Mouse (Mus musculus): ENCODE results near the gene Tmem89.
A peak's percentile ranks its signal among the peaks of the same experiment; 100 is the strongest.

The Tmem89 gene

DNA sequence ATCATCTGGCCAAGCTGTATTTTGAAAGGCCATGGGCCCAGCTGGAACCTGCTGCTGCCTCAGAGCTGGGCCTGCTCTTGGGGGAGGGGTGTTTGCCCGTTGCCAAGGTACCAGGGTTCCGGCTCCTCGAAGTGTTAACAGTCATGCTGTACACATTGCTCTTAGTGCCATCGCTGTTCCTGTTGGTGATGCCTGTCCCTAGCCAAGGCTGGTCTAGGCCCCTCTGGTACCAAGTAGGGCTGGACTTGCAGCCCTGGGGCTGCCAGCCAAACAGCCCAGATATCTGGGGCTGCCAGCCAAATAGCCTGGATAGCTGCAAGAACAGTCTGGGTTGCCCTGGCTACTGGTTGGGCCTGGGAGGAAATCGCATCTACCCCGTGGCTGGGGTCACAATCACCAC is at the start of gene Tmem89:
TSS of gene Tmem89 (plus strand) at position 129 of the 400 bp plus-strand sequence.
- no peak for DNase-seq (ENCODE audit: extremely low spot score, low spot score)

DNA sequence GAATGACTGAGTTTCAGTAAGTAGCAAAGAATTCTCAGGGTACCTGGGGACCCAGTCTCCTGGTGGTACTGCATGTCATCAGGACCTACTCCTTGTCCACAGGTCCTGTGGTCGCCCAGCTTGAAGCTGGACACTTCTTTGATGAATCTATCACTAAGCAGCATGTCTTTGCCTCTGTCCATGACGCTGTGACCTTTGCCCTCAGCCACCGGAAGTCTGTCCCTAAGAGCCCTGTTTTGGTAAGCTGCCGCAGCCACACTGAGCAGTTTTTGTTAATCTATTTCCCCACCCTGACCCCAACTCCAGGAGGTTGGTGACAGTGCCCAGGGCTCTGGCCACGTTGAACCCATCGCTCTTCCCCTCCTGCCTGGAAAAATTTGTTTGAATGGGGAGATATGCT is 2.1 kb upstream of the Tmem89 start:
- no peak for DNase-seq (ENCODE audit: extremely low spot score, low spot score)

DNA sequence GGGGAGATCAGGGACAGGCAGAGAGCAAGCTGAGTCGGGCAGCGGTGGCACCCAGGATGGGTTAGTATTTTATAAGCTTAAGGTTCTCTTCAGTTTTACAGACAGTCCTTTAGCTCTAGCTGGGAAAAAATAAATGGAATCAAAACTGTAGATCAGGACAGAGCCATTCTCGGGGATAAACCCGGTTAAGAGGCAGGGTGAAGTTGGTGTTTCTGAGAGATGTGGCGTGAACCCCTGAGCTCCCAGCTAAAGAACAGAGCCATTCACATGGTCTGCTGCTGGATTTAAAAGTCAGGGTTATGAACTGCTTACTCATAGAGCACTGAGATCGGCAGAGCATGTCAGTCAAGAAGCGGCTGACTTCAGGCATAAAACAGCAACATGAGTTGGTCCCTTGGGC is 1.3 kb upstream of the Tmem89 start:
- no peak for DNase-seq (ENCODE audit: extremely low spot score, low spot score)

DNA sequence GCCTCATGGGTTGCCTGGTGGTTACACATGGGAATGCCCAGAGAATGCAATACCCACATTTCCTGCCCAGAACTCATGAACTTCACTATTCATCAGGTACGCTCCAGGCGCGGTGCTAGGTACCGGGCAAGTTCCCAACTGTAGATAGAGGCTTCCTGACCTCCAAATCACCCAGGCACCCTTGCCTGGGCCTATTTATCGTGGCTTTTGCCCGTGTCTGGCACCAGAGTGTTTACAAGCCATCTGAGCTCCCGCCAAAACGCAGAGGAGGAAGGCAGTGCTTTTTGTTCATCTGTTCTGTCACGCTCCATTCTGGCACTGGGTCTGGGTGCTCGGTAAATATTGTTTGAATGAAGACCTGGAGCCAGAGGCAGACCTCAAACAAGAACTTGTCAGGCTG is 798 bp upstream of the Tmem89 start:
- DNase-seq (ENCODE audit: extremely low spot score, low spot score): no peak

DNA sequence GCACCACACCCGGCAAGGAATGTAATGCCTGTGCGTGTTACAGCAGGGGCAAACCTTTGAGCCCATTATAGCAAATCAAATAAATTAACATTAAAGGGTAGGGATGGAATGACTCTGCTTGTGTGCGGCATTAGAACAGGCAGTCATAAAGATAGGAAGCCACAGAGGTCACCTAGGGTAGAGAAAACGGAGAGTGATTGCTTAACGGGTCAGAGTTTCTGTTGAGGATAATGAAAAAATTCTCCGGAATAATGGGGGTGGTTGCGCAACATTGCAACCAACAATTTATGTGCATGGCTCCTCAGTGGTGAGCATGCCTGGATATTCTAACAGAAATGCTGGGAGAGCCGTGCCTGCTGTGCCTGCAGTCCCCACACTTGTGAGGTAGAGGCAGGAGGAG is 11.5 kb downstream of the Tmem89 start:
- DNase-seq (ENCODE audit: extremely low spot score, low spot score): no peak

DNA sequence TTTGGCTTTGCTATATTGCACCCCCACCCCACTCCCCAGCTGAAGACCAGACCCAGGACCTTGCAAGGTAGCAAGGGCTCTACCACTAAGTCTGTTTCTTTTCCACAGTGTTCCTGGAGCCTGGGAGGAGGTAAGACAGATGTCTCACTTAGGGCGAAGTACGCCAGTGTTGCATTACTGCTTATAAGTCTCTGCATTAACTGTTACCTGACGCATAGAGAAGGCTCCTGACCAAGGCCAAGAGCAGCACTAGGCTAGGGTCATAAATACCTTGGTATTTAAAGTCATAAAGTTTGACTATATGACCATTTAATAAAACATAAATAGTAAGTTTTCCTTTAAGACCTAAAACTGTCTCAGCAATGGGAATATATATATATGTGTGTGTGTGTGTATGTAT is 14.0 kb downstream of the Tmem89 start:
- no peak for DNase-seq (ENCODE audit: extremely low spot score, low spot score)

DNA sequence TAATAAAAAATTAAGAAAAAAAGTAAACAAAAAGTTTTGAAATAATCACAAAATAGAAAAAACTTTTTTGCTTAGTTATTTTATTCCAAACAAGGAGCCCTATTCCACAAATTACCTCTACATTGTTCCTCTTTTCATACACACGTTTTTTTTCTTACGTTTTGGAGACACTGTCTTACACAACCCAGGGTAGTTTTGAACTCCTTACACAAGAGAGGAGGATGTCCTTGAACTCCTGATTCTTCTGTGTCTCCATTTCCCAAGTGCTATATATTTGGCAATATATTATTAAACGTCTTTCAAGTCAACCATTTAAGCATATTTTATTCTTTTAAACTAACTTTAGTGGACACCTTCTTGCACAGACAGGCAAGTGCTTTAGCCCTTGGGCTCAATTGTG is 21.6 kb downstream of the Tmem89 start:
- no peak for DNase-seq (ENCODE audit: extremely low spot score, low spot score)

DNA sequence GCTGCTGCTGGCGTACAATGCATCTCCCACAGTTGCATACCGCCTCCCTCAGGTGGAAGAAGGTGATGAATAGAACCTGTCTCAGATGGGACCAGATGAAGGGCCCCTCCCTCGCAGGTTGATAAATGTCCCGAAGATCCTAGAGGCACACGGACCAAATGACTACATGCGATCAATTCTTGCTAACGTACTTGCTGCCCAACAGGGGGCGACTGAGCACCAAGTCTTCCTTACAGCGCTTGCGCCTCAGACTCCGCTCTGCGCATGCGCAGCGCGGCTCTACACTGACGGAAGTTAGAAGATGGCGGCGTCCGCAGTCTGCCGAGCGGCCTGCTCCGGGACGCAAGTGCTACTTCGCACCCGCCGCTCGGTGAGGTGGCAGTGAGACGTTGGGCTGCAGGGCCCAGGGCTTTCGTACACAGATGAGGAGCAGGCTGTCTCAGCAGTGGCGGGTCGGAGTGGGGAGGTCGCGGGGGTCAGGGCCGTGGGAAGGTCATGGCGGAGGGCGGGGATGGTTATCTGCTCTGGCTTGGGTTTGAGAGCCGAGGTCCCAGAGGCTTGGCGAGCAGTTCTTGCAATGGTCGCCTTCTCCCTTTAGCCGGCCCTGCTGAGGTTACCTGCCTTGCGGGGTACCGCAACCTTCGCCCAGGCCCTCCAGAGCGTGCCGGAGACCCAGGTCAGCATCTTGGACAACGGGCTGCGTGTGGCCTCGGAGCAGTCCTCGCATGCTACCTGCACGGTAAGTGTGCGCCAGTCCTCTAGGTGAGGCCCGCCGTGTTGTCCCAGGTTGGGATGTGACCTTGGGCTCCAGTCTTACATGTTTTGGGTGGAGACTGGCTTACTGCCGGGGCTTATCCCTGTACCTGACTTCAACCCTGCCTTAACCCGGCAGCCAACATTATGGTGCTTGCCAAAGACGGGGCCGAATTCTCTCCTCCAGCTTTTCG is 22.3 kb downstream of the Tmem89 start, which contains the start of gene Uqcrc1:
TSS of gene Uqcrc1 (plus strand) at position 216 of the 947 bp plus-strand sequence.
- peak; percentile 94 for DNase-seq (ENCODE audit: extremely low spot score, low spot score)

DNA sequence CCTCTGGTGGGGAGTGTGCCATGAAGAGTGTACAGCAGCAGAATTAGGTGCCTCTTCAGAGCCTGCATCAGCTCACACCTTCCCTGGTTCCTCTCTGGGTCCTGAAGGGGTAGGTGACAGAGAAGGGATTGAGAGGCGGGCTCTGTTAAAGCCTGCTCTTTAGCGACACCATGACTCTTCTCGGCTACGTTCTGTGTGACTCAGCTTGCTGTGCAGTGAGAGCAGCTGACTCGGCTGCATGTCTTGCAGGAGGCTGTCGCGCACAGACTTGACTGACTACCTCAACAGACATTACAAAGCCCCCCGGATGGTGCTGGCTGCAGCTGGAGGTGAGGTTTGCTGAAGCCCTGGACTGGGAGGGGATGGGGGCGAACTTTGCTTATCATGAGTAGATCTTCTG is 30.7 kb downstream of the Tmem89 start:
- DNase-seq (ENCODE audit: extremely low spot score, low spot score): no peak

DNA sequence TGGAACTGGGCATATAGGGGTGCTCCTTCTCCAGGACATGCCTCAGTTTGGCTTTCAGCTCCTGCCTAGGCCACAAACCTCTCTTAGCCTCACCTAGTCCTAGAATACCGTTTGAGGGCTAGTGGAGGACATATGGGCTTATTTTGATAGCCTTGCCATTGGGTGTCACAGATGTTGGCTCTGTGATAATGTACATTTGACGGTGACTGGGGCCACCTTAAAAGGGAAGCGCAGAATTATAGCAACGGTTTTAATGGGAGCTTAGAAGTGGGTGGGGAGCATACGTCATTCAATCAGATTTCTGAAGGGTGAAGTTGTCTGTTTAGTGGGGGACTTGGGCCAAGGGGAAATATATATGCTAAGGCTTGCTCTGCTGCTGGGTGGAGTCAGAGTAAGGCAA is 31.2 kb downstream of the Tmem89 start:
- no peak for DNase-seq (ENCODE audit: extremely low spot score, low spot score)

DNA sequence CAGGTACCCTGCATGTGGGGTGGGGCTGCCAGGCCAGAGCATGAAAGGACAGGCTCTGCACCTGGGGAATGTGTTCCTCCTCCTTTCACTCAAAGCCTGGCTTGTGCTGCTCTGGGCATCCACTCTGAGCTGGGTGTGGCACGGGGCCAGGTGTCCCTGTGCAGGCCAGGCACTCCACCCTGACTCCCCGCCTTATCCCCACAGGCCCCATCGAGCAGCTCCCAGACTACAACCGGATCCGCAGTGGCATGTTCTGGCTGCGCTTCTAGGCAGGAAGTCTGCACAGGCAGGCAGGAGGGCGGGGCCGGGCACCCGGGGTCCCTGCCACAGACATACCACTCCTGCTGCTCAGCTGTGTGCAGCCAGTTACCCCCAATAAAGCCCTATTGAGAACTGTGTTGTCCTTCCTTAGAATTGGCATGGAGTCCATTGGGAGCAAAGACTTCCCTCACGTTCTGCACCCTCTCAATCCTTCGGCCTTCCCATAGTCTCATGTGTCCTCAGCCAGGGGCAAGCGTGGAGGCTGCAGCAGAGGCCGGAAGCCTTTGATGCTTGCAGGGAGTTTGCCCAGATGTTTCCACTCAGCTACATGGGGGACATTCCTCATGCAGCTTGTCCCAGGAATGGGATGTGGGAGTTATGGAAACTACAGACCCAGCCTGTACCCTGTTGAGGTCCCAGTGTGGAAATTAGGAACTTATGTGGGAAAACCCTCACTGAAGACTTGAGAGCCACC is 35.0 kb downstream of the Tmem89 start:
- no peak for DNase-seq (ENCODE audit: extremely low spot score, low spot score)

DNA sequence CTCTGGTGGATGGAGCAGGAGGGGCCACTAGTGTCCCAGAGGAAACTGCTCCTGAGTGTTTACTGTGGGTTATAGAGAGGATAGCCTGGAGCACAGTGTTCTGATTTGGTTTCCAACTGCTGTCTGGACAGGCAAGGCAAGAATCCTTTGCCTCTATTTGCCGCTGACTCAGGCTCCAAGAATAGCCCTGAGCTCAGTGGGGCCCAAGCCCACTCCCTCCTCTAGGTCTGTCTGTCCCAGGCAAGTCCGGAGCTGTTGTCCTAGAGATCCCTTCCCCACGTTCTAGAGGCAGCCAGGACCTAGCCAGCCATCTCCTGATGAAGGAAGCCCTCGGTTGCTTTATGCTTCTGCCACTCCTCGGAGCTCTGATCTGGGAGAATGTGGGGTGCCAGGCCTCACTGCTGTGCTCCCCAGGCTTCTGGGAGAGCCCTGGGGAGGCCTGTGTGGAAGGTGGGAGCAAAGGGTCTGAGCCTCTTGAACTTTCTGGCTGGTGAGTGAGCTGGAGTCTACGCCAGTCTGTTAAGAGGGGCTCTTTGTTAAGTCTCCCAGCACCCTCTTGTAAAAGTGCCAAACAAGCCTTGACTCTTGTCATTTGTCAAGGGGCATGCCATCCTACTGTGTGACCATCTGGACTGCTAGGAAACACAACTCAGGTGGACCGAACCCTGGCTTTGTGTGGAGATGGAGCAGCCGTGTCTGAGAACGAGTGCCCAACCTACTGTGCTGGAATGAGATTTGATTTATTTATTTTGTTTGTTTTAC is 35.7 kb downstream of the Tmem89 start:
- no peak for DNase-seq (ENCODE audit: extremely low spot score, low spot score)

DNA sequence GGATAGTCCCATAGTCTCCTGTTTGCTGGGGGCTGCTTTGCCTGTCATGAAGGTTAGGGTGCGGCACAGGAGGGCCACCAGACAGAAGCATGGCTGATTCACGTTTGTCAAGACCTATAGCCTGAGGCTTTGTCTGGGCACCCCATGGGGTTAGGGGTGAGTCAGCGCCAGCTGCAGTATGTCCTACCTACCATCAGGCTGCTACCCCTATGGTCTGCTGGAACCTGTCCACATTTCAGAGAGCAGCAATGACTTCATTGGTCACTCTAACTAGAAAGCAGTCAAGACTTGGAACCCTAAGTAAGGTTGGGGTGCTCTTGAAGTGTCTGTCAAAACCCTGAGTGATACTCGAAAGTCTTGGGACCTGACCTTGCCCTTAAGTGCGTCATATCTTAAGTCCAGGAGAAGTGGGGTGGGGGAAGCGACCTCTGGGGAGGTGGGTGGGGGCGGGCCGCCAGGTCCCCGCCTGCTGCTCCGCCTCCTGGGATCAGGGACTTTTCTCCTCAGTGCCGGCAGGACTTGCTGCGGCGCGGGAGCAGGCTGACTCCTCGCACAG is 38.7 kb downstream of the Tmem89 start, which contains the start of gene Col7a1:
TSS of gene Col7a1 (plus strand) at position 506 of the 556 bp plus-strand sequence.
- DNase-seq (ENCODE audit: extremely low spot score, low spot score): no peak

DNA sequence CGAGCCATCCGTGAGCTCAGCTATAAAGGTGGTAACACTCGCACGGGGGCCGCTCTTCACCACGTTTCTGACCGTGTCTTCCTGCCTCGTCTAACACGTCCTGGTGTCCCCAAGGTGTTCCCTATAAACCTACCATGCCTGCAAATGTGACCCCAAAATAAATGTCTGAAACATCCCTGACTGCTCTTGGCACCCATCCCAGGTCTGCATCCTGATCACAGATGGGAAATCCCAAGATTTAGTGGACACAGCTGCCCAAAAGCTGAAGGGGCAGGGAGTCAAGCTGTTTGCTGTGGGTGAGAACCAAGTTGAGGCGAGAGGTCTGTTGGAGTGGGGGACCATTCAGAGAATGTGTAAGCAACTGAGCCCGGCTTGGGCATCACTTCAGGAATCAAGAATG is 40.8 kb downstream of the Tmem89 start:
- no peak for DNase-seq (ENCODE audit: extremely low spot score, low spot score)

DNA sequence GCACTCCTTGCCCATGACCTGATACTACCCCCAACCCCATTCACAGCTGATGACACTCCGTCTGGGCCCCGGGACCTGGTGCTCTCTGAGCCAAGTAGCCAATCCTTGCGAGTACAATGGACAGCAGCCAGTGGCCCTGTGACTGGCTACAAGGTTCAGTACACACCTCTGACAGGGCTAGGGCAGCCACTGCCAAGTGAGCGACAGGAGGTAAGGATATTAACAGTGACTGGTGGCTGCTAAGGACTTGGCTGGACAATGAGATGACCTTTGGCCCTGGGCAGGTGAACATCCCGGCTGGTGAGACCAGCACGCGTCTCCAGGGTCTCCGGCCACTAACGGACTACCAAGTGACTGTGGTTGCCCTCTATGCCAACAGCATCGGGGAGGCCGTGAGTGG is 41.4 kb downstream of the Tmem89 start:
- no peak for DNase-seq (ENCODE audit: extremely low spot score, low spot score)

DNA sequence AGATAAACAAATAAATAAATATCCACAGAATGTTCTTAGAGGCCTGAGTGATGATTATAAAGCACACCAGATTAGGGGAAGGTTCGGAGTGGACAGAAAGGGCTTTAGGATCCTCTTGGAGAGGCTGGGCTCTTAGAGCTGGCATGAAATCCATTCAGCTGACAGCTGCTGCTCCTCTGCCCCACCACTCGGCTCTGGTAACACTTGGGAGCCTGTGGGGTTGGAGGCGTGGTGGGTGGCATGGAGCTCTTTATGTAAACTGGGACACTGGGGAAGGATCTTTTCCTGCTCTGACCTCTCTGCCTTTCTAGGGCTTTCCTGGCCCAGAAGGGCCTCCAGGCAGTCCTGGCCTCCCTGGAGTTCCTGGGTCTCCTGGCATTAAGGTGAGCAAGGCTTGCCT is 49.2 kb downstream of the Tmem89 start:
- DNase-seq (ENCODE audit: extremely low spot score, low spot score): no peak

DNA sequence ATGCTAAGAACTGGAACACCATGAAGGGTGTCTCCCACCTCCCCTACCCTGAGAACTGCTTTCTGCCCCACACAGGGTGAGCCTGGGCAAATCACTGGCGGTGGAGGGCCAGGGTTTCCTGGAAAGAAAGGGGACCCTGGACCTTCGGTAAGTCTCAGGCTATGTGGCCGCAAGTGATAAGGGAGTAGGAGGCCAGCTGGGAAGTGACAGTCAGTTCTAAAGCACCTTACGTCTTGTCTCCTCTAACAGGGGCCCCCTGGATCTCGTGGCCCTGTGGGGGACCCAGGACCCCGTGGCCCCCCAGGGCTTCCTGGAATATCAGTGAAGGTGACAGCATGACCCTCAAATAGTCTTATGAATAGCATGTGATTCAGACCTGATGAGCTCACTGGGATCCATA is 49.9 kb downstream of the Tmem89 start:
- DNase-seq (ENCODE audit: extremely low spot score, low spot score): no peak
